Mouse (Mus musculus) embryonic facial prominence, embryonic 11.5 days (tissue): ENCODE measurements around the gene Gli1. TPM values are rescaled to one million over a fixed set of nuclear protein-coding genes. Genes with fewer than 3 reads are reported as not detected.
"Not testable (repeated sequence)": the region's sequence is repeated elsewhere in the genome, so short reads cannot be mapped to it uniquely, and the experiment has no call there.

ENCODE experiments used
- ATAC-seq: fragments of 200-750 bp; cut with Nextera tagmentation; replicated peaks from 2 replicates; pipeline ENCODE4 v1.8.0; 2017; ENCODE audit warnings: low read depth; ENCODE audit not compliant: insufficient number of reproducible peaks, low FRiP score, low TSS enrichment
- DNase-seq: peaks from one replicate; pipeline ENCODE4 v3.0.0-alpha.2; 2015; ENCODE audit warnings: low spot score
- H3K27ac ChIP-seq: fragments of 300-500 bp; sonication (generic); replicated peaks from 2 replicates; pipeline ENCODE4 v1.5.1; 2014; ENCODE audit warnings: mild to moderate bottlenecking, low read depth, low read length, control low read depth
- H3K27me3 ChIP-seq: fragments of 300-500 bp; sonication (generic); 2 replicates; pipeline ENCODE4 v1.6.1; 2014; ENCODE audit warnings: mild to moderate bottlenecking, low read length, moderate library complexity, mixed read lengths; ENCODE audit not compliant: control insufficient read depth, insufficient read depth
- H3K36me3 ChIP-seq: fragments of 300-500 bp; sonication (generic); replicated peaks from 2 replicates; pipeline ENCODE4 v1.6.1; 2014; ENCODE audit warnings: low read depth, mild to moderate bottlenecking, low read length, moderate library complexity, mixed read lengths; ENCODE audit not compliant: control insufficient read depth, insufficient read depth
- H3K4me1 ChIP-seq: fragments of 300-500 bp; sonication (generic); 2 replicates; pipeline ENCODE4 v1.6.1; 2014; ENCODE audit warnings: low read length, mixed read lengths; ENCODE audit not compliant: control insufficient read depth, insufficient read depth
- H3K4me2 ChIP-seq: fragments of 300-500 bp; sonication (generic); 2 replicates; pipeline ENCODE4 v1.6.1; 2014; ENCODE audit warnings: low read depth, mild to moderate bottlenecking, control low read depth, low read length, moderate library complexity
- H3K4me3 ChIP-seq: fragments of 300-500 bp; sonication (generic); 2 replicates; pipeline ENCODE4 v1.5.1; 2014; ENCODE audit warnings: low read depth, low read length, control low read depth
- H3K9ac ChIP-seq: fragments of 300-500 bp; sonication (generic); replicated peaks from 2 replicates; pipeline ENCODE4 v1.6.1; 2014; ENCODE audit warnings: mild to moderate bottlenecking, control low read depth, low read length
- H3K9me3 ChIP-seq: fragments of 300-500 bp; sonication (generic); replicated peaks from 2 replicates; pipeline ENCODE4 v1.6.1; 2016; ENCODE audit warnings: mild to moderate bottlenecking, low read length, inconsistent platforms, mixed read lengths; ENCODE audit not compliant: control insufficient read depth
- WGBS: fragments of 180-500 bp; shearing (Covaris S2); extraction: QIAGEN DNeasy Blood & Tissue Kit; methylation state at CpG from one replicate; pipeline ENCODE4 v1.1.7; 2014; 5-methylcytosine and 5-hydroxymethylcytosine counted together
- polyA plus RNA-seq: library from polyadenylated mRNA; unstranded; fragments of >200 nt; fragmentation: Nextera tagmentation; extraction: Ambion mirVana; gene quantifications from 2 replicates; pipeline ENCODE4 v1.2.1, GENCODE M21; 2014

Gene Gli1
- polyA plus RNA-seq, 1 experiment from 2014 or later: 7.1 TPM

DNA sequence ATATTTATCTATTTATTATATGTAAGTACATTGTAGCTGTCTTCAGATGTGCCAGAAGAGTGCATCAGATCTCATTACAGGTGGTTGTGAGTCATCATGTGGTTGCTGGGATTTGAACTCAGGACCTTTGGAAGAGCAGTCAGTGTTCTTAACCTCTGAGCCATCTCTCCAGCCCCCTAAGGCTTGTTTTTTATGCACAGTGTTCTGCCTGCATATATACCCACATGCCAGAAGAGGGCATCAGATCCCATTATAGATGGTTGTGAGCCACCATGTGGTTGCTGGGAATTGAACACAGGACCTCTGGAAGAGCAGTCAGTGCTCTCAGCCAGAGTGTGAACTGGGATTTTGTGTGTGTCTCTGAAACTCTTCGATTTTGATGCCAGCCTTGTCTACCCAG, 26.8 kb downstream of the Gli1 start:
- not testable (repeated sequence) for H3K4me1 ChIP-seq, ATAC-seq, H3K27ac ChIP-seq, H3K9me3 ChIP-seq, H3K4me2 ChIP-seq, DNase-seq, H3K9ac ChIP-seq, H3K4me3 ChIP-seq, H3K27me3 ChIP-seq, H3K36me3 ChIP-seq
- 76% methylated on average over 1 of the region's 1 CpGs for WGBS

DNA sequence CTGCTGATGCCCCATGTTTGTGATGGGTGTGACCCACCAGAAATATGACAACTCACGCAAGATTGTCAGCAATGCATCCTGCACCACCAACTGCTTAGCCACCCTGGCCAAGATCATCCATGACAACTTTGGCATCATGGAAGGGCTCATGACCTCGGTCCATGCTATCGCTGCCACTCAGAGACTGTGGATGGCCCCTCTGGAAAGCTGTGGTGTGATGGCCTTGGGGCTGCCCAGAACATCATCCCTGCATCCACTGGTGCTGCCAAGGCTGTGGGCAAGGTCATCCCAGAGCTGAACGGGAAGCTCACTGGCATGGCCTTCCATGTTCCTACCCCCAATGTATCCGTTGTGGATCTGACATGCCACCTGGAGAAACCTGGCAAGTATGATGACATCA, 28.3 kb downstream of the Gli1 start:
- not testable (repeated sequence) for H3K9ac ChIP-seq, H3K36me3 ChIP-seq, H3K4me2 ChIP-seq, H3K4me3 ChIP-seq, ATAC-seq, DNase-seq, H3K27me3 ChIP-seq, H3K9me3 ChIP-seq, H3K4me1 ChIP-seq, H3K27ac ChIP-seq
- WGBS: 91% methylated on average over 5 of the region's 5 CpGs

DNA sequence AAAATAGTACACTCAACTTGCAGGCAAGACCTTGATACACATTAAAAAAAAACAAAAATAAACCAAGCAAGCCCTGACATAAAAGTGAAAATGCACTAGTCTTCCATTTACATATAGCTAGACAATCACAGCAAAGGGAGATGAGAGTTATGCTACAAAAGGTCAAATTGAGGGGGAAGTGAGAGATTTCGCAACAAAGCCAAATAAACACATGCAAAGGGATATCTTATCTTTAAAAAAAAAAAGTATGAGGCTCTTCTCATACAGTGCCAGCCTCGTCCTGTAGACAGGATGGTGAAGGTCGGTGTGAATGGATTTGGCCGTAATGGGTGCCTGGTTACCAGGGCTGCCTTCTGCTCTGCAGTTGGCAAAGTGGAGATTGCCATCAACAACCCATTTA, 28.9 kb downstream of the Gli1 start:
- Histone ChIP-seq H3K9ac (no peak overlapping the region), H3K4me2 (no peak overlapping the region), H3K4me3 (no peak overlapping the region), H3K9me3 (no peaks in the 10 kb centered on the region), H3K27me3 (no peaks in the 10 kb centered on the region), H3K27ac (no peak overlapping the region), H3K4me1 (no peaks in the 10 kb centered on the region; the same call in 1 of the 2 replicates), H3K36me3 (peaks cover 6% of the 10 kb centered on the region)
- no peak for ATAC-seq
- DNase-seq: no peak
- 80% methylated on average over 4 of the region's 4 CpGs for WGBS

DNA sequence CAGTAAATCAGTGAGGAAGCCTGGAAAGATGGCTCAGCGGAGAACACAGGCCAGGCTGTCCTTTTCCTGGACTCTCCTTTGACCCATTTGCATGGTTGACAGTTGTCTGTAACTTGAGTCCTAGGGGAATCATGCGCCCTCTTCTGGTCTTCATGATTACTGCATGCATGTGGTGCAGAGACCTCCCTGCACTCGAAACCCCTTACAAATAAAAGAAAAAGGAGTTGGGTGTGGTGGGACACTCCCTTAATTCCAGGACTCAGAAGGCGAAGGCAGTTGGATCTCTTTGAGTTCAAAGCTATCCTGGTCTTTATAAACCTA, 29.5 kb downstream of the Gli1 start:
- peak; percentile 93 for DNase-seq

DNA sequence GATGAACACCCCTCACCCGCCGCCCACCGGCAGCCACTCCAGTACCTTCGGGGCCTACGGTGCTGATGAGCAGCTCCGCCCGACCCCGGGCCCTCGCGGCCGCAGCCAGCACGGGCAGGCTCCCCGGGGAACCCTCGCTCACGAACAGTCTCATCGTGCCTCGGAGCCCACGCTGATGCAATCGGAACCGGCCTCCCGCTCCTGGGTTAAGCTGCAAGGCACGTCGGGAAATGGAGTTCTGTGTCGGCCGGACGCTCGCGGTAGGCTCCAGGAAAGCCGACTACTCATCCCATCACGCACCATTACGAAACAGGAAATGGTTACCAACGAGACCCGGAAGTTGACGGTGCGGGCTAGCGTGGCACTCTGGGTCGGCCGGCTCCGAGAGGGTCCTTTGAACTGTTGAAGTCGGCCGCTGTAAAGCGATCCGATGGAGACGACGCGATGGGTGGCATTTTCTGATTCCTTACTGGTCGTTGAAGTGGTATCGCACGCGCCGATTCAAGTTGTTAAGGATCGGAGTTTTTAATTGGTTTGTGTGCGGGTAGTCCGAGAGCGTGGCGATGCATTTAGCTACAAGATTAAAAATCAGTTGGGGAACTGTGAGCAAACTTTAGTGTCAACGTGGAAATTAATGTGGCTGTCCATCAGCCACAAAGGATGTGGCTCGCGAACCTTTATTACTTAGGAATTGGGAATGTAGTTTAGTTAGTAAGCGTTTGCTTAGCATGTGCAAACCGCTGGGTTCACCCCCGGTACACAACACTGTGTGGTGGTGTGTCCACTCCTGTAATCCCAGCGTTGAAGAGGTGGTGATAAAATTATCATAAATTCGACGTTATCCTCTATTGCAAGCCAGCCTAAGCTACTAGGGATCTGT, 30.1 kb downstream of the Gli1 start, which contains the start of gene Mars:
Gene Mars, minus strand, starts transcription at position 311 of the 880 bp plus-strand sequence.
- Histone ChIP-seq H3K4me3 (peak within 1 kb of the TSS; percentile 86), H3K27ac (peak within 1 kb of the TSS; percentile 64), H3K9ac (peak within 1 kb of the TSS; percentile 74), H3K36me3 (peaks cover 9% of the 10 kb centered on the region), H3K9me3 (no peaks in the 10 kb centered on the region), H3K4me2 (peak within 1 kb of the TSS; percentile 69), H3K27me3 (no peaks in the 10 kb centered on the region), H3K4me1 (no peaks in the 10 kb centered on the region; the same call in 1 of the 2 replicates)
- DNase-seq (peak; percentile 98), ATAC-seq (peak; percentile 94)
- under 1% methylated on average over 65 of the region's 65 CpGs for WGBS

More for the DNA sequence above, 29.5 kb downstream of the Gli1 start:
- peak overlapping the region; percentile 28 for H3K9ac ChIP-seq
- peak; percentile 57; the same call in 1 of the 2 replicates for ATAC-seq
- H3K4me3 ChIP-seq: peak overlapping the region; percentile 86
- no peaks in the 10 kb centered on the region for H3K27me3 ChIP-seq
- peaks cover 9% of the 10 kb centered on the region for H3K36me3 ChIP-seq
- H3K4me2 ChIP-seq: peak overlapping the region; percentile 69
- no peaks in the 10 kb centered on the region for H3K9me3 ChIP-seq
- H3K27ac ChIP-seq: peak overlapping the region; percentile 20; the same call in 1 of the 2 replicates
- no peaks in the 10 kb centered on the region; the same call in 1 of the 2 replicates for H3K4me1 ChIP-seq
- under 1% methylated on average over 4 of the region's 4 CpGs for WGBS

DNA sequence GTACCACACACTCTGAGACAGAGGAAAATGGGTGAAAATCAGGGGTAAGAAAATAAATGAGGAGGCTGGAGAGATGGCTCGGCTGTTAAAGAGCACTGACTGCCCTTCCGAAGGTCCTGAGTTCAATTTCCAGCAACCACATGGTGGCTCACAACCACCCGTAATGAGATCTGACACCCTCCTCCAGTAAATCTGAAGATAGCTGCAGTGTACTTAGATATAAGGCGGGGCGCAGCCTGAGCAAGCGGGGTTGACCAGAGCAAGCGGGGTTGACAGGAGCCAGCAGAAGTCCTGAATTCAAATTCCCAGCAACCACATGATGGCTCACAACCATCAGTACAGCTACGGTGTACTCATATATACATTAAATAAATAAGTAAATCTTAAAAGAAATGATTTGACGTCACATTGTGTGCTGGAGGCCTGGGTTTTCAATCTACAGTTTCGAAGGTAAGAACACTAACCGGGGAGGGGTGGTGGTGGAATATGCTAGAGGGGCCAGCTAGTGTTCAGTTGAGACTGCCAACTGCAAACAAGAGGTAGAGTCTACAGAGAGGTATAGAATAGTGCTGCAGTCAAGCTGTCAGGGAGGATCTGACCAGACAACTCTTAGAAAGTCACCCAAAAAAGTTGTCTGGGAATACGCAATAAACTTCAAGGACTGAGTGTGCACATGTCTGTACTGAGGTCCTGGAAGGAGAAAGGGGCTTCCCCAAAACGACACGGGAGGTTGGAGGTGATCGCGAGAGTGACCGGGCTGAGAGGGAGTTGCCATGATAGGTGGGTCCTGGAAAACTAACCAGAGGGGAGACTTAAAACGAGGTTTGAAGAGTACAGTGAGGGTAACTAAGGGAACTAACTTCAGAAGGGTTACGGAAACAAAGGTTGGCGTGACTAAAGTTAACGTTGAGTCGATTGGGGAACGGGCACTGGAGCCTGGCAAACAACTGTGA, 31.0 kb downstream of the Gli1 start:
- Histone ChIP-seq H3K4me3 (peak overlapping the region; percentile 86), H3K4me2 (peak overlapping the region; percentile 58), H3K36me3 (peaks cover 15% of the 10 kb centered on the region), H3K9ac (peak overlapping the region; percentile 74), H3K4me1 (no peaks in the 10 kb centered on the region; the same call in 1 of the 2 replicates), H3K27me3 (no peaks in the 10 kb centered on the region), H3K27ac (peak overlapping the region; percentile 64), H3K9me3 (no peaks in the 10 kb centered on the region)
- WGBS: 36% methylated on average over 23 of the region's 23 CpGs
- peak; percentile 65 for DNase-seq
- ATAC-seq: peak; percentile 46

DNA sequence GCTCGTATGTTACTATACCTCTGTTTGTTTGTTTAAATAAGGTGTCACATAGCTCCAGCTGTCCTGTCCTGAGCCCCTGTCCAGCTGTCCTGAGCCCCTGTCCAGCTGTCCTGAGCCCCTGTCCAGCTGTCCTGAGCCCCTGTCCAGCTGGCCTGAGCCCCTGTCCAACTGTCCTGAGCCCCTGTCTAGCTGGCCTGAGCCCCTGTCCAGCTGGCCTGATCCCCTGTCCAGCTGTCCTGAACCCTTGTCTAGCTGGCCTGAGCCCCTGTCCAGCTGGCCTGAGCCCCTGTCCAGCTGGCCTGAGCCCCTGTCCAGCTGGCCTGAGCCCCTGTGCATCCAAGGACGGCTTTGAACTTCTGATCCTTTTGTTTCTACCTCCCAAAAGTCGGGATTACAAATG, 32.6 kb downstream of the Gli1 start:
- peaks cover 29% of the 10 kb centered on the region for H3K36me3 ChIP-seq
- H3K4me3 ChIP-seq, ATAC-seq, H3K9me3 ChIP-seq, H3K4me2 ChIP-seq, H3K9ac ChIP-seq, H3K27me3 ChIP-seq, H3K4me1 ChIP-seq, H3K27ac ChIP-seq, DNase-seq: not testable (repeated sequence)
- 90% methylated on average over 3 of the region's 3 CpGs for WGBS
